Mouse (Mus musculus) liver, adult 10 weeks (tissue): ENCODE data around the gene Dnaja1. TPM values are rescaled to one million over a fixed set of nuclear protein-coding genes. Genes with fewer than 3 reads are reported as not detected.

Experiments
- polyA plus RNA-seq: library from polyadenylated mRNA; stranded (reverse); fragments of 350-450 nt; fragmentation: Illumina TruSeq; extraction: RNeasy Lipid Tissue Mini Kit (QIAGEN cat#74804); gene quantifications from one replicate; pipeline ENCODE4 v1.2.3, GENCODE M21; 2014; ENCODE audit warnings: low read depth, low replicate concordance

Dnaja1 gene
- 639 TPM for polyA plus RNA-seq

GRCm38 (mm10) chr4:40722011-40722666 is at the start of gene Dnaja1:
Gene Dnaja1 (plus strand): TSS chr4:40722150.

GRCm38 (mm10) chr4:40702797-40703709 is 18.9 kb upstream of the Dnaja1 start, which contains the start of gene Aptx:
Gene Aptx (minus strand): TSS chr4:40703194.

GRCm38 (mm10) chr4:40757780-40758420 is 36.0 kb downstream of the Dnaja1 start, which contains the start of gene Smu1:
Gene Smu1 (minus strand): TSS chr4:40757923.

Other genes with a start within 250 kb of the Dnaja1 start
- not detected for gene Tmem215, start 250.0 kb upstream of the Dnaja1 start, polyA plus RNA-seq
- 5.4 TPM for gene Aptx, start 19.0 kb upstream of the Dnaja1 start, polyA plus RNA-seq
- gene Smu1, start 35.8 kb downstream of the Dnaja1 start, polyA plus RNA-seq: 72.9 TPM
- 23.9 TPM for gene B4galt1, start 131.9 kb downstream of the Dnaja1 start, polyA plus RNA-seq
- not detected for gene Spink4, start 197.9 kb downstream of the Dnaja1 start, polyA plus RNA-seq
- gene Bag1, start 226.1 kb downstream of the Dnaja1 start, polyA plus RNA-seq: 180 TPM
- gene Chmp5, start 226.3 kb downstream of the Dnaja1 start, polyA plus RNA-seq: 112 TPM
- gene Nfx1, start 248.8 kb downstream of the Dnaja1 start, polyA plus RNA-seq: 31.2 TPM